Mouse (Mus musculus) kidney, embryonic 15.5 days (tissue): ENCODE data around the gene Olfr798. TPM values are rescaled to one million over a fixed set of nuclear protein-coding genes. Genes with fewer than 3 reads are reported as not detected.

Experiments used
- ATAC-seq: fragments of 200-750 bp; cut with Nextera tagmentation; replicated peaks from 2 replicates; pipeline ENCODE4 v1.8.0; 2017; ENCODE audit warnings: moderate TSS enrichment; ENCODE audit not compliant: low FRiP score
- H3K27ac ChIP-seq: fragments of 300-500 bp; sonication (generic); 2 replicates; pipeline ENCODE4 v1.5.1; 2015; ENCODE audit warnings: mild to moderate bottlenecking, inconsistent platforms
- H3K27me3 ChIP-seq: fragments of 300-500 bp; sonication (generic); 2 replicates; pipeline ENCODE4 v1.6.1; 2015; ENCODE audit warnings: inconsistent platforms
- H3K36me3 ChIP-seq: fragments of 300-500 bp; sonication (generic); 2 replicates; pipeline ENCODE4 v1.6.1; 2015; ENCODE audit warnings: inconsistent platforms
- H3K4me1 ChIP-seq: fragments of 300-500 bp; sonication (generic); 2 replicates; pipeline ENCODE4 v1.6.1; 2015; ENCODE audit warnings: inconsistent platforms
- H3K4me2 ChIP-seq: fragments of 300-500 bp; sonication (generic); 2 replicates; pipeline ENCODE4 v1.6.1; 2015; ENCODE audit warnings: moderate library complexity, mild to moderate bottlenecking, inconsistent platforms
- H3K4me3 ChIP-seq: fragments of 300-500 bp; sonication (generic); replicated peaks from 2 replicates; pipeline ENCODE4 v1.5.1; 2015; ENCODE audit warnings: mild to moderate bottlenecking, inconsistent platforms
- H3K9ac ChIP-seq: fragments of 300-500 bp; sonication (generic); 2 replicates; pipeline ENCODE4 v1.6.1; 2015; ENCODE audit warnings: mild to moderate bottlenecking, inconsistent platforms
- H3K9me3 ChIP-seq: fragments of 300-500 bp; sonication (generic); replicated peaks from 2 replicates; pipeline ENCODE4 v1.6.1; 2016; ENCODE audit warnings: inconsistent platforms
- WGBS: fragments of 180-500 bp; shearing (Covaris S2); methylation state at CpG from one replicate; pipeline ENCODE4 v1.1.7; 2015; ENCODE audit warnings: mixed read lengths; 5-methylcytosine and 5-hydroxymethylcytosine counted together
- microRNA-seq: library from miRNA; unstranded; fragments of <30 nt; microRNA quantifications from one replicate; pipeline ENCODE4, GENCODE M21; 2016
- polyA plus RNA-seq: library from polyadenylated mRNA; unstranded; fragments of >200 nt; fragmentation: Nextera tagmentation; extraction: Ambion mirVana; gene quantifications from 2 replicates; pipeline ENCODE4 v1.2.1, GENCODE M21; 2015

Olfr798 gene
- not detected in 2 replicates for polyA plus RNA-seq

DNA sequence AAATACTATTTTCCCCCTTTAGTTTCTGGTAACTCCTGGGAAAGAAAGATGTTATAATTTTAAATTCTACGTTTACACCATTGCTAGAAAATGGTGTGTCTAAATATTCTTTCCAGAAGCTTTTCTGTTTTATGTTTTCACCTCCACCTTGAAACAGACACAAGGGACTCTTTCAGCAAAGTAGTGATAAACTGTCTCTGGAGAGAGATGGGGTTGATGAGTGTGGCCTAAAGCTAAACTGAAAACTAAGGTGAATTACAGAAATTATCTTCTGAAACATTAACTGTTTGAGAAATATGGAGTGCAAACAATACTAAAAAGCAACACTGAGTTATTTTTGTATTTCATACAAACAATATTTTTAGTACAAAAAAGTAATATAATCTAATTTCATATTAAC lies at the start of gene Olfr798:
TSS of gene Olfr798 (minus strand) at position 101 of the 400 bp plus-strand sequence.
- H3K27ac ChIP-seq = no peak within 1 kb of the TSS
- no peaks in the 10 kb centered on the region for H3K4me1 ChIP-seq
- H3K9ac ChIP-seq = no peak within 1 kb of the TSS
- H3K27me3 ChIP-seq = no peaks in the 10 kb centered on the region
- no peaks in the 10 kb centered on the region for H3K36me3 ChIP-seq
- ATAC-seq = no peak
- no peaks in the 10 kb centered on the region for H3K9me3 ChIP-seq
- 85% methylated on average over 1 of the region's 1 CpGs for WGBS
- no peak within 1 kb of the TSS for H3K4me2 ChIP-seq
- no peak within 1 kb of the TSS for H3K4me3 ChIP-seq

DNA sequence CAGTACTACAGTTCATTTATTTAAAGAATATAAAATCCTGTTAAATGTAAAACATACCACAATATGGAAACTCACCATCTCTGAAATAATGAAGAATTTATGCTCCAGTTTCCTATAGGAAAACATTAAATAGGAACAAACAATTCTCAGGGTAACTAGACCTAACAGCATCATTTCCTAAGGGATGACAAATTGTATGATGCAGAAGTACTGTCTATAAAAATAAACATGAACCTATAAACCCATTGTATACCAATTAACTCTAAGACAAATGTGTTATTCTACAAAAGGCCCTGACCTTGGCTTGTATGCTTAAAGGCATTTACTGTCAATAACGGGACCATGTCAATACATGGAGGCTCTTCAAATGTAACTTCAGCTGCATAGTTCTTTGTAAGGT lies 46.0 kb upstream of the Olfr798 start, which contains the start of gene Olfr801:
TSS of gene Olfr801 (minus strand) at position 101 of the 400 bp plus-strand sequence.
- WGBS = 79% methylated on average over 1 of the region's 1 CpGs
- no peak within 1 kb of the TSS for H3K27ac ChIP-seq
- no peaks in the 10 kb centered on the region for H3K27me3 ChIP-seq
- no peaks in the 10 kb centered on the region for H3K36me3 ChIP-seq
- H3K4me3 ChIP-seq = no peak within 1 kb of the TSS
- H3K4me1 ChIP-seq = no peaks in the 10 kb centered on the region
- ATAC-seq = no peak
- no peaks in the 10 kb centered on the region for H3K9me3 ChIP-seq
- H3K4me2 ChIP-seq = no peak within 1 kb of the TSS
- no peak within 1 kb of the TSS for H3K9ac ChIP-seq

DNA sequence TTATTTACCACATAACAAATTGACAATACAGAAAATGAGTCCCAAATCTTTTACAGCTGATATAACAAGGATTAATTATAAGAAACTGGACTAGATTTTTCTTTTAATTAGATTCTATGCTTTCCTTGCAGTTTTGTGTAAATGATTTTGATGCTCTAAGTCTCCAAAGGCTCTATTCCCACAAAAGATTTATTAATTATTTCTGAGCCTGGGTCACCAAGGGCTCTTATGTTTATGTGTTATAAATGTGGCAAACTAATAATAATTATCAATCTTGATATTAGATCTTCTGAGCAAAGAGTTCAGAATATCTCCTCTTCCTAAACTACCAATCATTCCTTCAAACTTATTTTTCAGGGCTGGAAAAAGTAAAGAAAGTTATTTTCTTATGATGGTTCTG lies 29.7 kb upstream of the Olfr798 start, which contains the start of gene Olfr800:
TSS of gene Olfr800 (plus strand) at position 301 of the 400 bp plus-strand sequence.
- no peak within 1 kb of the TSS for H3K27ac ChIP-seq
- no peak within 1 kb of the TSS for H3K9ac ChIP-seq
- H3K9me3 ChIP-seq = no peaks in the 10 kb centered on the region
- H3K4me3 ChIP-seq = no peak within 1 kb of the TSS
- H3K4me1 ChIP-seq = no peaks in the 10 kb centered on the region
- H3K36me3 ChIP-seq = no peaks in the 10 kb centered on the region
- H3K27me3 ChIP-seq = no peaks in the 10 kb centered on the region
- no peak for ATAC-seq
- H3K4me2 ChIP-seq = no peak within 1 kb of the TSS

DNA sequence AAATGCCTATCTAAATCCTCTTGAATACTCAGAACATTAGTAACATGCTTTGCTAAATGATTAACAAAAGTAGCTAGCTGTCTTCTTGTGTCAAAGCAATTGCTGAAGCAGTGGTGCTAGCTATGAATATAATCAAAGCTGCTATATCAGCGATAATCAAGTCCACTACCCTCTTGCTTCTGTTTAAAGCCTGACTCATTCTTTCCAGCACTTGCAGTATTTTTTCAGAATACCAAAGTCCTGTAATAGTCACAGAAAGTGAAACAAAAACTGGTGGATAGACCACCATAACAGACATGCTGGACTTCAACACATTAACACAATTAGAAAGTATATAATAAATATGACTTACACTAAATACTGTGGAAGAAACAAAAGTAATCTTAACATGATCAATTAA lies 24.0 kb upstream of the Olfr798 start:
- 85% methylated on average over 1 of the region's 1 CpGs for WGBS
- ATAC-seq = no peak
- H3K36me3 ChIP-seq = no peaks in the 10 kb centered on the region
- H3K27me3 ChIP-seq = no peaks in the 10 kb centered on the region
- no peak overlapping the region for H3K9ac ChIP-seq
- no peak overlapping the region for H3K27ac ChIP-seq
- H3K4me1 ChIP-seq = no peaks in the 10 kb centered on the region
- no peak overlapping the region for H3K4me2 ChIP-seq
- H3K9me3 ChIP-seq = no peaks in the 10 kb centered on the region
- no peak overlapping the region for H3K4me3 ChIP-seq

DNA sequence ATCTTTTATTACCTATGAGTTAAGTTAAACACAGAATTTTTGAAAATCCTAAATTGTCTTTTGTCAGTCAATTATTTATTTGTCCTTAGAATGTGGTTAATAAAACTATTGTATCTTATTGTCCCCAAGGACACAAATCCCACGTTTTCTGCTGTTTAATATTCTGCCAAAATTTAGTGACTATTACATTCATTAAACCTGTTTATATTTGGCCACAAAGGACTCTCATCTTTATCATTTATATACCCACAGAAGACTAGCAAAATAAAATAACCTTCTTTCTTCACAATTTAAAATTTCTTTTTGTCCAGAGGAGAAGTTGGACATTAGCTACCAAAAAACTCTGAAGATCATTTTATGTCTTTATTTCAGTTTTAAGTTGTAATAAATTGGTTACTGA lies 9.4 kb upstream of the Olfr798 start, which contains the start of gene Olfr799:
TSS of gene Olfr799 (plus strand) at position 301 of the 400 bp plus-strand sequence.
- Histone ChIP-seq H3K4me3 (no peak within 1 kb of the TSS), H3K4me1 (no peaks in the 10 kb centered on the region), H3K27ac (no peak within 1 kb of the TSS), H3K4me2 (no peak within 1 kb of the TSS), H3K9ac (no peak within 1 kb of the TSS), H3K27me3 (no peaks in the 10 kb centered on the region), H3K9me3 (no peaks in the 10 kb centered on the region), H3K36me3 (no peaks in the 10 kb centered on the region)
- no peak for ATAC-seq
- 24% methylated on average over 1 of the region's 1 CpGs for WGBS

DNA sequence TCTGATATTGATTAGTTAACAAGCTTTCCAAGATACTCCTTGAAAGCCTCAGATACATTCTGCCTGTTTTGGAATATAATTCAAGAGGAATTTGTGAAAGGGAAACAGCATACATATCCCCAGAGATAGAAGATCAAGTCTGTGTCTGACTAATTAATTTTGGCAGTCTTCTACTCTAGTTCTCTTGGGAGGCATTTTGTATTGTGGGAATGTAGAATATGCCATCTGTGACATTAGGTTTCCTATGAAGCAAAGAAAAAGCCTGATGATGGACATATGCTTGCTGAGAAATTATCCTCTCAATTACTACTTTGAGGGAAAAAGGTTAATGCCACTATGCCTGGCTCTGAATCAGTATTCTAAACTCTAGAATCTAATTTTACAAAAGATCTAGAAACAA lies 4.5 kb downstream of the Olfr798 start:
- Histone ChIP-seq H3K4me2 (no peak overlapping the region), H3K9me3 (no peaks in the 10 kb centered on the region), H3K36me3 (no peaks in the 10 kb centered on the region), H3K27ac (no peak overlapping the region), H3K4me3 (no peak overlapping the region), H3K27me3 (no peaks in the 10 kb centered on the region), H3K9ac (no peak overlapping the region), H3K4me1 (no peaks in the 10 kb centered on the region)
- ATAC-seq = no peak

DNA sequence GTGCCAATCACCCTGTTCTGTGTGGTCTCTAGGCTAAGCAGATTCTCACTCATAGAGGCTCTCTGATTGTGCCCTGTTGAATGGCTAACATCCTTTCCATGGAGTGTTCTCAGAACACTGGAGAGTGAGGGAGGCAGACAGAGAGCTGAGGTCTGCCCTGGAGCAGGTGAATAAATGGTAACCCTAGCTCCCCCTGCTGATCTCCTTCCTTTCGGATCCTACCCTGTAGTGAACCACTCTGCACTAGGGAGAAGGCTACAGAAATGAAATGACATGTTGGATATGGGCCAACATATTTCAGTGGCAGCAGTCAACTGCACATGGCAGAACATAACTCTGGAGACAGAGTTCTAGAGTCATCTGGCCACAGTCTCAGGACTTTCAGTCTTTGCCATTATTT lies 6.0 kb downstream of the Olfr798 start:
- Histone ChIP-seq H3K27me3 (no peaks in the 10 kb centered on the region), H3K4me1 (no peaks in the 10 kb centered on the region), H3K9ac (no peak overlapping the region), H3K36me3 (no peaks in the 10 kb centered on the region), H3K4me2 (no peak overlapping the region), H3K9me3 (no peaks in the 10 kb centered on the region), H3K4me3 (no peak overlapping the region), H3K27ac (no peak overlapping the region)
- ATAC-seq = peak; percentile 46; the same call in 1 of the 2 replicates
- WGBS = 14% methylated on average over 1 of the region's 1 CpGs

DNA sequence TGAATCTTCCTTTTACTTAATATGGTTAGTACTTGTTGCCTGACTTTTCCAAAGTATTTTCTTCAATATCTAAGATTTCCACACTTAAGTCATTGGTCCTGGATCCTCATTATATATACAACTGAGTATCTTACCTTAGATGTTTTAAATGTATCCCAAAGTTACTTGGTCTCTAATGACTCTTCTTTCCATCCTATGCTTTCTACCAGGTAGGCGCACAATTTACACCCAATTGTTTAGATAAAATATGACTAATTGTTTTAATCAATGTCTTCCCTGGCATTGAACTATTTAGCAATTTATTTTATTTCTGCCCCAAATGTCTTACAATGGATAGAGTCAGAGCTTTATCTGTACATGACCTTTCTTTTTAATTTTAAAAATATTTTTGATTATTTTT lies 15.3 kb downstream of the Olfr798 start, which contains the start of gene Olfr796:
TSS of gene Olfr796 (minus strand) at position 101 of the 400 bp plus-strand sequence.
- H3K27me3 ChIP-seq = no peaks in the 10 kb centered on the region
- no peak for ATAC-seq
- no peak within 1 kb of the TSS for H3K4me2 ChIP-seq
- H3K4me3 ChIP-seq = no peak within 1 kb of the TSS
- H3K27ac ChIP-seq = no peak within 1 kb of the TSS
- no peaks in the 10 kb centered on the region for H3K9me3 ChIP-seq
- no peak within 1 kb of the TSS for H3K9ac ChIP-seq
- no peaks in the 10 kb centered on the region for H3K4me1 ChIP-seq
- 98% methylated on average over 1 of the region's 1 CpGs for WGBS
- H3K36me3 ChIP-seq = no peaks in the 10 kb centered on the region

DNA sequence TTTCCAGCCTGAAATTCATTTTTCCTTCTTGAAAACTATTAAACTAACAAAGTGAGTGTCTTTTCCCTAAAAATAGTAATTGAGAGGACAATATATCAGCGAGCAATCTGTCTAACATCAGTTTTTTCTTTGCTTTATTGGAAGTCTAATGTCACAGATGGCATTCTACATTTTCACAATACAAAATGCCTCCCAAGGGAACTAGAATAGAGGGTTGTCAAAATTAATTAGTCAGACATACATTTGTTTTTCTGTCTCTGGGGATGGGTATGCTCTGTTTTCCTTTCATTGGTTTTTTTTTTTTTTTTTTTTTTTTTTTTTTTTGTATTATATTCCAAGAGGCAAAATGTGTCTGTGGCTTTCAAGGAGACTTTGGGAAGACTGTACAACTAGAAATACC lies 50.7 kb downstream of the Olfr798 start:
- Histone ChIP-seq H3K27me3 (no peaks in the 10 kb centered on the region), H3K36me3 (no peaks in the 10 kb centered on the region), H3K9me3 (no peaks in the 10 kb centered on the region), H3K27ac (no peak overlapping the region), H3K4me2 (no peak overlapping the region), H3K4me1 (no peaks in the 10 kb centered on the region), H3K4me3 (no peak overlapping the region), H3K9ac (no peak overlapping the region)
- 66% methylated on average over 1 of the region's 1 CpGs for WGBS
- no peak for ATAC-seq

Small RNA genes within 50 kb of the gene (microRNA-seq; reads per million reads assigned to microRNA genes)
- not detected for gene Gm23252

Other genes starting within 250 kb of the Olfr798 start
- 0.05 TPM in 2 replicates for gene Olfr784, start 243.9 kb downstream of the Olfr798 start, polyA plus RNA-seq
- gene Olfr785, start 222.5 kb downstream of the Olfr798 start, polyA plus RNA-seq = not detected in 2 replicates
- gene Olfr786, start 200.6 kb downstream of the Olfr798 start, polyA plus RNA-seq = not detected in 2 replicates
- not detected in 2 replicates for gene Olfr787, start 166.1 kb downstream of the Olfr798 start, polyA plus RNA-seq
- not detected in 2 replicates for gene Olfr788, start 156.9 kb downstream of the Olfr798 start, polyA plus RNA-seq
- not detected in 2 replicates for gene Olfr789, start 143.2 kb downstream of the Olfr798 start, polyA plus RNA-seq
- gene Olfr790, start 129.4 kb downstream of the Olfr798 start, polyA plus RNA-seq = not detected in 2 replicates
- gene Olfr791, start 106.1 kb downstream of the Olfr798 start, polyA plus RNA-seq = not detected in 2 replicates
- gene Olfr792, start 88.8 kb downstream of the Olfr798 start, polyA plus RNA-seq = not detected in 2 replicates
- gene Olfr794, start 60.3 kb downstream of the Olfr798 start, polyA plus RNA-seq = not detected in 2 replicates
- not detected in 2 replicates for gene Olfr796, start 15.4 kb downstream of the Olfr798 start, polyA plus RNA-seq
- gene Olfr799, start 9.6 kb upstream of the Olfr798 start, polyA plus RNA-seq = not detected in 2 replicates
- not detected in 2 replicates for gene Olfr800, start 29.8 kb upstream of the Olfr798 start, polyA plus RNA-seq
- not detected in 2 replicates for gene Olfr801, start 45.9 kb upstream of the Olfr798 start, polyA plus RNA-seq
- not detected in 2 replicates for gene Olfr802, start 60.2 kb upstream of the Olfr798 start, polyA plus RNA-seq
- gene Olfr803, start 66.4 kb upstream of the Olfr798 start, polyA plus RNA-seq = not detected in 2 replicates
- not detected in 2 replicates for gene Olfr804, start 75.3 kb upstream of the Olfr798 start, polyA plus RNA-seq
- gene Olfr805, start 101.4 kb upstream of the Olfr798 start, polyA plus RNA-seq = not detected in 2 replicates
- not detected in 2 replicates for gene Olfr806, start 114.0 kb upstream of the Olfr798 start, polyA plus RNA-seq
- gene Olfr807, start 129.9 kb upstream of the Olfr798 start, polyA plus RNA-seq = not detected in 2 replicates
- not detected in 2 replicates for gene Olfr808, start 137.5 kb upstream of the Olfr798 start, polyA plus RNA-seq
- not detected in 2 replicates for gene Olfr809, start 146.7 kb upstream of the Olfr798 start, polyA plus RNA-seq
- not detected in 2 replicates for gene Olfr810, start 167.0 kb upstream of the Olfr798 start, polyA plus RNA-seq
- not detected in 2 replicates for gene Olfr811, start 176.5 kb upstream of the Olfr798 start, polyA plus RNA-seq
- gene Olfr812, start 218.2 kb upstream of the Olfr798 start, polyA plus RNA-seq = not detected in 2 replicates
- gene Olfr813, start 227.4 kb upstream of the Olfr798 start, polyA plus RNA-seq = not detected in 2 replicates